Mouse (Mus musculus): ENCODE data around the gene Zdhhc15. TPM values are rescaled to one million over a fixed set of nuclear protein-coding genes. Genes with fewer than 3 reads are reported as not detected.

Gene Zdhhc15
- polyA plus RNA-seq, 1 experiment from 2014 or later: 7.4 TPM

- Histone ChIP-seq H3K36me3 (no peaks in the 10 kb centered on the region), H3K4me3 (replicated peaks) (no peak overlapping the region), H3K9ac (no peak overlapping the region), H3K4me1 (replicated peaks) (no peaks in the 10 kb centered on the region), H3K27me3 (replicated peaks) (no peaks in the 10 kb centered on the region), H3K9me3 (no peaks in the 10 kb centered on the region), H3K27ac (no peak overlapping the region), H3K4me2 (replicated peaks) (no peak overlapping the region)
- WGBS: 85% methylated on average over 4 of the region's 4 CpGs
- ATAC-seq: no peak
Observed at GRCm38 (mm10) chrX:104542635-104543034, 128.2 kb downstream of the Zdhhc15 start.

- Histone ChIP-seq H3K9me3 (no peaks in the 10 kb centered on the region), H3K4me1 (replicated peaks) (no peaks in the 10 kb centered on the region), H3K4me2 (replicated peaks) (no peak overlapping the region), H3K36me3 (no peaks in the 10 kb centered on the region), H3K4me3 (replicated peaks) (no peak overlapping the region), H3K27ac (no peak overlapping the region), H3K9ac (no peak overlapping the region), H3K27me3 (replicated peaks) (no peaks in the 10 kb centered on the region)
- 91% methylated on average over 5 of the region's 5 CpGs for WGBS
- ATAC-seq: no peak
Observed at GRCm38 (mm10) chrX:104501765-104502164, 169.1 kb downstream of the Zdhhc15 start.

DNA sequence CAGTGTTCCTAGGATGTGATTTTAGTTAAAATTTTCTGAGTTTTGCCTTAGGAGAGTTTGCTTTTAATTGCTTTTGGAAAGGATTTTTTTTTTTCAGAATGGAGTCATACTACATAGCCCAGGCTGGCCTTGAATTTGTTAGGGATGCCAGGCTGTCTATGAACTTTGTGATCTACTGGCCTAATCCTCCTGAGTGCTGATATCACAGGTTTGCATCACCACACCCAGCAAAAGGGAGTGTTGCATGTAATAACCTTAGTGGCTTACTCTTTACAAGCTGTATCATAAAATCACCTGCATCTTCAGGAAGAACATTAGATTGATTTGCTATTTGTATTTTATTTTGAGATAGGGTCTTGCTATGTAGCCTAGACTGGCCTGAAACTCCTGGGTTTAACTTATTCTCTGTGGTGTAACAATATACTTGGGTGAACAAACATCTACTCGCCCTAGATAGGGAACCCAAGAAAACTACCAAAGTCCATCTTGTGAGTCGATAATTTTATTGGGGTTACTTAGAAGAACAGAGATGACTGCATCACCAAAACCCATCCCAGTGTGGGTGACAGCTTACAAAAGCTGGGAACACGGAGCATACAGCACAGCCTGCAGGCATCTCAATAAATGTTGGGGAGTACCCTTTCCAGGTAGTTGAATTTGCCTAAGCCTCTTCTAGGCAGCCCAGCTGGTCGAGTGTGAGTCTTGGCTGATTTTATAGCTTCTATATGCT lies 181.1 kb downstream of the Zdhhc15 start:
- Histone ChIP-seq H3K4me3 (replicated peaks) (no peak overlapping the region), H3K36me3 (no peaks in the 10 kb centered on the region), H3K4me1 (replicated peaks) (no peaks in the 10 kb centered on the region), H3K9me3 (no peaks in the 10 kb centered on the region), H3K27ac (no peak overlapping the region), H3K4me2 (replicated peaks) (no peak overlapping the region), H3K9ac (no peak overlapping the region), H3K27me3 (replicated peaks) (no peaks in the 10 kb centered on the region)
- peak; percentile 62 for ATAC-seq
- WGBS: 41% methylated on average over 4 of the region's 4 CpGs

- no peak for ATAC-seq
Observed at GRCm38 (mm10) chrX:104488870-104489467, 181.9 kb downstream of the Zdhhc15 start.

GRCm38 (mm10) chrX:104488036-104488435 lies 182.8 kb downstream of the Zdhhc15 start:
- H3K4me1 ChIP-seq (replicated peaks): no peaks in the 10 kb centered on the region
- no peak overlapping the region for H3K9ac ChIP-seq
- H3K36me3 ChIP-seq: no peaks in the 10 kb centered on the region
- H3K4me2 ChIP-seq (replicated peaks): no peak overlapping the region
- no peaks in the 10 kb centered on the region for H3K27me3 ChIP-seq (replicated peaks)
- H3K9me3 ChIP-seq: no peaks in the 10 kb centered on the region
- 0 out of 2 replicates have a peak, but pooled peaks have one; percentile 72 for ATAC-seq
- H3K4me3 ChIP-seq (replicated peaks): no peak overlapping the region
- 65% methylated on average over 3 of the region's 3 CpGs for WGBS
- no peak overlapping the region for H3K27ac ChIP-seq

More at GRCm38 (mm10) chrX:104488870-104489467, 181.9 kb downstream of the Zdhhc15 start:
- Histone ChIP-seq H3K36me3 (no peaks in the 10 kb centered on the region), H3K9ac (no peak overlapping the region), H3K4me1 (replicated peaks) (no peaks in the 10 kb centered on the region), H3K27me3 (replicated peaks) (no peaks in the 10 kb centered on the region), H3K4me2 (replicated peaks) (no peak overlapping the region), H3K4me3 (replicated peaks) (no peak overlapping the region), H3K9me3 (no peaks in the 10 kb centered on the region), H3K27ac (no peak overlapping the region)
- WGBS: 78% methylated on average over 4 of the region's 4 CpGs

Other genes starting within 250 kb of the Zdhhc15 start
- gene Uprt, start 188.2 kb downstream of the Zdhhc15 start, polyA plus RNA-seq (2015; fragmentation: Nextera tagmentation; extraction: Ambion mirVana): 1.3 and 1.7 TPM in 2 replicates
- gene Magee2, start 186.2 kb upstream of the Zdhhc15 start, polyA plus RNA-seq (2015; fragmentation: Nextera tagmentation; extraction: Ambion mirVana): 2.0 and 2.1 TPM in 2 replicates

Measured in intestine, embryonic 15.5 days (tissue).